Mouse (Mus musculus) stomach, postnatal 0 days (tissue): ENCODE measurements around the gene Dock1.

Experiments used
- CTCF ChIP-seq: IDR thresholded peaks from 2 replicates; pipeline ENCODE4 v1.5.1; 2016; ENCODE audit warnings: antibody characterized with exemption, low read depth, mild to moderate bottlenecking, moderate library complexity
- EP300 ChIP-seq: optimal IDR thresholded peaks from 2 replicates; pipeline ENCODE3; 2016; ENCODE audit warnings: antibody characterized with exemption

GRCm38 (mm10) chr7:134703704-134704103 lies 33.2 kb downstream of the Dock1 start:
- TF ChIP-seq CTCF: no peak
- no peak for TF ChIP-seq EP300
